Mouse (Mus musculus) heart, adult 2 months (tissue): ENCODE results near the gene Sctr. TPM values are rescaled to one million over a fixed set of nuclear protein-coding genes. Genes with fewer than 3 reads are reported as not detected.
A peak's percentile ranks its signal among the peaks of the same experiment; 100 is the strongest.

Experiments
- DNase-seq, 2 experiments: peaks; one replicate each; pipeline ENCODE4 v3.0.0; 2021
- H3K27ac ChIP-seq: fragments of 200-600 bp; 2 replicates; pipeline ENCODE4 v1.8.1; 2022
- H3K27me3 ChIP-seq: fragments of 200-500 bp; 2 replicates; pipeline ENCODE4 v1.6.1; 2012; ENCODE audit warnings: mild to moderate bottlenecking, low read length, inconsistent platforms, mixed read lengths; ENCODE audit not compliant: control insufficient read depth, insufficient read depth
- H3K36me3 ChIP-seq: fragments of 200-500 bp; 2 replicates; pipeline ENCODE4 v1.6.1; 2012; ENCODE audit warnings: low read length, inconsistent platforms; ENCODE audit not compliant: control insufficient read depth, insufficient read depth
- H3K4me1 ChIP-seq: fragments of 200-500 bp; 2 replicates; pipeline ENCODE4 v1.6.1; 2011; ENCODE audit warnings: low read length; ENCODE audit not compliant: control insufficient read depth, insufficient read depth
- H3K4me3 ChIP-seq: fragments of 200-600 bp; 2 replicates; pipeline ENCODE4 v1.8.1; 2022
- H3K79me2 ChIP-seq: fragments of 200-500 bp; replicated peaks from 2 replicates; pipeline ENCODE4 v1.6.1; 2012; ENCODE audit warnings: mild to moderate bottlenecking, inconsistent platforms, low read length, moderate library complexity, mixed read lengths; ENCODE audit not compliant: control insufficient read depth, insufficient read depth
- H3K9ac ChIP-seq: fragments of 200-500 bp; 2 replicates; pipeline ENCODE4 v1.6.1; 2012; ENCODE audit warnings: low read depth, mild to moderate bottlenecking, control low read depth, inconsistent platforms, low read length, mixed read lengths
- CTCF ChIP-seq: fragments of 200-600 bp; IDR thresholded peaks from 2 replicates; pipeline ENCODE4 v1.8.1; 2022; ENCODE audit warnings: antibody characterized with exemption, mild to moderate bottlenecking, moderate library complexity
- EP300 ChIP-seq: fragments of 200-500 bp; IDR thresholded peaks from 2 replicates; pipeline ENCODE4 v1.6.1; 2011; ENCODE audit warnings: low read depth, low read length, control low read depth; ENCODE audit not compliant: insufficient read depth
- POLR2A ChIP-seq: fragments of 200-500 bp; IDR thresholded peaks from 2 replicates; pipeline ENCODE4 v1.6.1; 2011; ENCODE audit warnings: mild to moderate bottlenecking, low read depth, low read length, control low read depth; ENCODE audit not compliant: insufficient read depth
- WGBS: fragments of 180-500 bp; shearing (Covaris S2); methylation state at CpG from one replicate; pipeline ENCODE4 v1.1.7; 2018; 5-methylcytosine and 5-hydroxymethylcytosine counted together
- intact Hi-C: fragments of 180-260 bp; cut with DNase I; formaldehyde crosslinking; loops from one replicate; pipeline ENCODE4 v1.15.1; 2025
- polyA plus RNA-seq: library from polyadenylated mRNA; depleted of rRNA; stranded (reverse); fragments of >200 nt; gene quantifications from 2 replicates; pipeline ENCODE4 v1.2.3, GENCODE M21; 2012
- total RNA-seq, 2 experiments: library from RNA; stranded (reverse); gene quantifications; 2 replicates each; pipeline ENCODE4 v1.2.3; 2021

Sctr gene
- total and polyA plus RNA-seq, 3 experiments: 0.16 to 0.84 TPM; not detected in 1

DNA sequence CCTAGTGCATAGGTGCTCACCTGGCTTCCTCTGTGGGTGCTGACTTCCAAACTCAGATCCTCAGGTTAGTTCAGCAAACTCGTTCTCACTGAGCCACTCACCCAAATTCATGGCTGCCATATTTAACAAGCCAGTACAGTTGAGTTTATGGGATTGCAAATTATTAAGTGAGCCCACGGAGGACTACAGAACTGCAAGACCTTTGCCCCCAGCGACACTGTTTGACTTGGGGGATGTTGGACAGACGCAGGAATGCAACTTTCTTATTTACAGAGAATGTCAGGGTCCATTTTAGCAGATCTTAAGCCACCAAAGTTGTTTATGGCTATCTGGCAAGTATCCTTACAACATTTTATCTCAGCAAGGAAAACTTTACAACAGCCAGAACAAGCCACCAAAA is 31.6 kb upstream of the Sctr start:
- no peak overlapping the region for H3K9ac ChIP-seq
- H3K79me2 ChIP-seq: no peaks in the 10 kb centered on the region
- H3K4me1 ChIP-seq: no peaks in the 10 kb centered on the region
- DNase-seq: no peak
- no peaks in the 10 kb centered on the region for H3K27me3 ChIP-seq
- no peak overlapping the region for H3K27ac ChIP-seq
- intact Hi-C loops: no loop called here
- TF ChIP-seq EP300 (no peak), POLR2A (no peak), CTCF (no peak)
- 71% methylated on average over 4 of the region's 4 CpGs for WGBS
- H3K4me3 ChIP-seq: no peak overlapping the region
- no peaks in the 10 kb centered on the region for H3K36me3 ChIP-seq

DNA sequence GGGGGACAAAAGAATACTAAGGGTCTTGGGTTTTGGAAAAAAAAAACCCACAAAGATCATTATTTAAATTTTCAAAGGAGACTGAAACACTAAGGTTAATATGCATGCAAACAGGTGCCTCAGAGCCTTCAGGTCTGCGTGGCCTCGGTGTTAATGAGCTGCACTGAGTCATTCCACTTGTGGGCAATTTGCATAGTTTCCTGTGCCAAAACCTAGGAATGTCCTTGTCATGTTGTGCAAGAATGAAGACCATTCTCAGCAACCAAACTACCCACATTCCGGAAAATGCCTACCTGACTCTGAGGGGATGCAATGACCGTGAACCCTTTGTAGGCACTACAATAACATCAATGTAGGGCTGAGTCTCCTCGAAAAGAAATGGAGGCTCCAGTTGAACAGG is 20.1 kb upstream of the Sctr start:
- WGBS: 82% methylated on average over 5 of the region's 5 CpGs
- no peak for DNase-seq
- no peaks in the 10 kb centered on the region for H3K36me3 ChIP-seq

DNA sequence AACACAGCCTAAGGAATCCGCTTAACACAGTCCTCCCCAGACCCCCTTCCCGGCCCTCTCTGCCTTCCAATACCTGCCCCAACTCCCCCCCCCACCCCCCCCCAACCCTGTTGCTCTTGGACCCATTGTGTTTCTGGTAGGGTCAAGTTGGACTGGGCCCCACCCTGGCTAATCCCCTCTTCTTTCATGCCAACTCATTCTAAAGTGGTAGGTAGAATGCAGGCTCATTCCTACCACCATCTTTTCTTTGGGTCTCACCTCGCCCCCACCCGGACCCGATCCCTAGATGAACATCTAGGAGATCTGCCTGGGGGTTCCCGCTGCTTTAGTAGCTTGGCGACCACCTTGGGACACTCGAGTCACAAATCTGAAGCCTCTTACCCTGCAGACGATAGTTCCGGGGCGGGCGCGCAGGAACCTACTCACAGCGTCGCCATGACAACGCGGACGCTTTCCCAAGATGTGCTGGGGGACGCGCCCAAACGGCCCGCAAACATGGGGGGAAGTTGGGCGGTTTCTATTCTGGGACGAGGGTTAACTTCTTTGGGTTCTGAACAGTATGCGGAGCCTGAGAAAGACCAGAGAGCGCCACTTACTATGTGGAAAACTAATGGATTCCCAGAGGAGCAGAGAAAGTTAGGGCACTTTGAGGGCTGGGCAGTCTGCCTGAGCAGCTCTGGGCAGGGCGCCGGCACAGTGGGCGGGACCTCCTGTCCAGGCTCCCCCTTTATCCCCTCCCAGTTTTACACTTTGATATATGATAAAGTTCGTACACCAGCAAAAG is 9.7 kb upstream of the Sctr start, which contains the start of gene Cfap221:
Cfap221 (minus strand) TSS at position 437 of the 784 bp plus-strand sequence.
- Histone ChIP-seq H3K27ac (no peak within 1 kb of the TSS), H3K4me3 (peak within 1 kb of the TSS; percentile 47), H3K9ac (no peak within 1 kb of the TSS), H3K27me3 (no peaks in the 10 kb centered on the region; the same call in 1 of the 2 replicates), H3K79me2 (no peaks in the 10 kb centered on the region), H3K36me3 (no peaks in the 10 kb centered on the region), H3K4me1 (no peaks in the 10 kb centered on the region)
- intact Hi-C loops: no loop called here
- WGBS: 7% methylated on average over 30 of the region's 30 CpGs
- DNase-seq: peak; percentile 52 to 56
- TF ChIP-seq POLR2A: no peak
- TF ChIP-seq CTCF: no peak
- TF ChIP-seq EP300: no peak

More for the DNA sequence above, 20.1 kb upstream of the Sctr start:
- TF ChIP-seq CTCF (no peak), POLR2A (no peak), EP300 (no peak)
- no peak overlapping the region for H3K27ac ChIP-seq
- H3K27me3 ChIP-seq: no peaks in the 10 kb centered on the region
- H3K4me3 ChIP-seq: no peak overlapping the region
- no peaks in the 10 kb centered on the region for H3K4me1 ChIP-seq
- intact Hi-C loops: no loop called here
- no peaks in the 10 kb centered on the region for H3K79me2 ChIP-seq
- H3K9ac ChIP-seq: no peak overlapping the region

GRCm38 (mm10) chr1:119997644-119998043 is 9.1 kb upstream of the Sctr start:
- WGBS: 29% methylated on average over 5 of the region's 5 CpGs
- no peak overlapping the region for H3K9ac ChIP-seq
- peak overlapping the region; percentile 47; the same call in 1 of the 2 replicates for H3K4me3 ChIP-seq
- H3K4me1 ChIP-seq: no peaks in the 10 kb centered on the region
- no peaks in the 10 kb centered on the region for H3K36me3 ChIP-seq
- no peaks in the 10 kb centered on the region for H3K79me2 ChIP-seq
- intact Hi-C loops: no loop called here
- H3K27me3 ChIP-seq: no peaks in the 10 kb centered on the region; the same call in 1 of the 2 replicates
- H3K27ac ChIP-seq: no peak overlapping the region
- TF ChIP-seq EP300 (no peak), CTCF (peak; percentile 19; the same call in 1 of the 2 replicates)
- no peak for DNase-seq

GRCm38 (mm10) chr1:120007851-120008588 is 1.3 kb downstream of the Sctr start:
- H3K9ac ChIP-seq: no peak overlapping the region

GRCm38 (mm10) chr1:120012638-120013037 is 5.9 kb downstream of the Sctr start:
- no peaks in the 10 kb centered on the region for H3K4me1 ChIP-seq
- H3K36me3 ChIP-seq: no peaks in the 10 kb centered on the region
- H3K27me3 ChIP-seq: peaks cover under 1% of the 10 kb centered on the region; the same call in 1 of the 2 replicates
- no peaks in the 10 kb centered on the region for H3K79me2 ChIP-seq
- no peak overlapping the region for H3K4me3 ChIP-seq
- no peak for DNase-seq
- H3K27ac ChIP-seq: no peak overlapping the region
- no peak overlapping the region for H3K9ac ChIP-seq
- TF ChIP-seq EP300: no peak
- no peak for TF ChIP-seq POLR2A
- TF ChIP-seq CTCF: no peak
- 82% methylated on average over 12 of the region's 12 CpGs for WGBS
- intact Hi-C loops: loop anchor here (1.0 to 2.0 kb wide), 2 partner anchors 194 to 464 kb away; no protein-coding TSS in a partner anchor

More at GRCm38 (mm10) chr1:120007851-120008588, 1.3 kb downstream of the Sctr start:
- Histone ChIP-seq H3K4me1 (no peaks in the 10 kb centered on the region), H3K79me2 (no peaks in the 10 kb centered on the region), H3K27ac (no peak overlapping the region), H3K27me3 (peaks cover 7% of the 10 kb centered on the region; the same call in 1 of the 2 replicates), H3K36me3 (no peaks in the 10 kb centered on the region), H3K4me3 (no peak overlapping the region)
- no peak for TF ChIP-seq CTCF
- no peak for TF ChIP-seq POLR2A
- TF ChIP-seq EP300: no peak
- DNase-seq: no peak
- WGBS: 43% methylated on average over 11 of the region's 11 CpGs
- intact Hi-C loops: no loop called here
